Mouse (Mus musculus) hindbrain, embryonic 16.5 days (tissue): Measurements from ENCODE around the gene Tnpo1. TPM values are rescaled to one million over a fixed set of nuclear protein-coding genes. Genes with fewer than 3 reads are reported as not detected.

Experiments
- ATAC-seq: fragments of 200-750 bp; cut with Nextera tagmentation; 2 replicates; pipeline ENCODE4 v1.8.0; 2017; ENCODE audit warnings: moderate TSS enrichment, moderate library complexity
- H3K27ac ChIP-seq: fragments of 300-500 bp; sonication (generic); 2 replicates; pipeline ENCODE4 v1.5.1; 2014; ENCODE audit warnings: low read depth, mild to moderate bottlenecking, control low read depth, low read length, moderate library complexity
- H3K27me3 ChIP-seq: fragments of 300-500 bp; sonication (generic); replicated peaks from 2 replicates; pipeline ENCODE4 v1.6.1; 2014; ENCODE audit warnings: low read length; ENCODE audit not compliant: control insufficient read depth, insufficient read depth
- H3K36me3 ChIP-seq: fragments of 300-500 bp; sonication (generic); 2 replicates; pipeline ENCODE4 v1.6.1; 2014; ENCODE audit warnings: mild to moderate bottlenecking, low read length, moderate library complexity, mixed read lengths; ENCODE audit not compliant: control insufficient read depth, insufficient read depth
- H3K4me1 ChIP-seq: fragments of 300-500 bp; sonication (generic); 2 replicates; pipeline ENCODE4 v1.6.1; 2014; ENCODE audit warnings: low read depth, low read length; ENCODE audit not compliant: control insufficient read depth, insufficient read depth
- H3K4me2 ChIP-seq: fragments of 300-500 bp; sonication (generic); 2 replicates; pipeline ENCODE4 v1.6.1; 2014; ENCODE audit warnings: mild to moderate bottlenecking, low read length, control low read depth, moderate library complexity
- H3K4me3 ChIP-seq: fragments of 300-500 bp; sonication (generic); 2 replicates; pipeline ENCODE4 v1.5.1; 2014; ENCODE audit warnings: mild to moderate bottlenecking, low read length, control low read depth, moderate library complexity
- H3K9ac ChIP-seq: fragments of 300-500 bp; sonication (generic); 2 replicates; pipeline ENCODE4 v1.6.1; 2014; ENCODE audit warnings: low read depth, mild to moderate bottlenecking, control low read depth, low read length, moderate library complexity
- H3K9me3 ChIP-seq: fragments of 300-500 bp; sonication (generic); 2 replicates; pipeline ENCODE4 v1.6.1; 2014; ENCODE audit warnings: mild to moderate bottlenecking, low read length, moderate library complexity; ENCODE audit not compliant: control insufficient read depth
- WGBS: fragments of 180-500 bp; shearing (Covaris S2); extraction: QIAGEN DNeasy Blood & Tissue Kit; methylation state at CpG from one replicate; pipeline ENCODE4 v1.1.7; 2014; 5-methylcytosine and 5-hydroxymethylcytosine counted together
- polyA plus RNA-seq: library from polyadenylated mRNA; unstranded; fragments of >200 nt; fragmentation: Nextera tagmentation; extraction: Ambion mirVana; gene quantifications from 2 replicates; pipeline ENCODE4 v1.2.1, GENCODE M21; 2015

The Tnpo1 gene
- polyA plus RNA-seq, 1 experiment from 2014 or later = 36.2 TPM

GRCm38 (mm10) chr13:98889211-98889610, 37.0 kb downstream of the Tnpo1 start:
- Histone ChIP-seq H3K4me2 (peak overlapping the region; percentile 10; the same call in 1 of the 2 replicates), H3K9me3 (no peaks in the 10 kb centered on the region), H3K27me3 (no peaks in the 10 kb centered on the region), H3K27ac (no peak overlapping the region), H3K4me3 (no peak overlapping the region), H3K36me3 (peaks cover 5% of the 10 kb centered on the region), H3K4me1 (peaks cover 26% of the 10 kb centered on the region), H3K9ac (no peak overlapping the region)
- ATAC-seq = no peak
- WGBS = 25% methylated on average over 11 of the region's 12 CpGs

DNA sequence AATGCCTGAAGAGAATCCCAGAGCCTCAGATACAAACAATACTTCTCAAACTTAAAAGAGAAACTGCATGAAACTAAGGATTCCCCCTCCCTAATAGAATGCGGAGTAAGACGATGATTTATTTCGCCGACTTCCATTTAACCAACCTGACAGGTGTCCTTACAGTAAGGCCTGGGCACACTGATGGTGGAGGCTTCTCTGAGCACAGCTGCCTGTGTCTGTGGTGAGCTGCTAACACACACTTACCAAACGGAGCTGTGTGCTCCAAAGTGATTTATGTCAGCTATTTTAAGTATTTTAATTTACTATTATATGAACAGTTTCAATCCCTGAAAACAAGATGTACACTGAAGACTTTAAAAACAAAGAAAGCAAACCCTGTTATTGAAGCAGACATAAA, 42.4 kb downstream of the Tnpo1 start:
- H3K4me1 ChIP-seq = peaks cover 2% of the 10 kb centered on the region
- no peak for ATAC-seq
- WGBS = 89% methylated on average over 5 of the region's 5 CpGs
- no peak overlapping the region for H3K4me2 ChIP-seq
- peaks cover 24% of the 10 kb centered on the region for H3K36me3 ChIP-seq
- no peak overlapping the region for H3K9ac ChIP-seq
- H3K27me3 ChIP-seq = no peaks in the 10 kb centered on the region
- no peak overlapping the region for H3K4me3 ChIP-seq
- H3K27ac ChIP-seq = no peak overlapping the region
- H3K9me3 ChIP-seq = no peaks in the 10 kb centered on the region

- 79% methylated on average over 1 of the region's 1 CpGs for WGBS
- Histone ChIP-seq H3K27ac (no peak overlapping the region), H3K27me3 (no peaks in the 10 kb centered on the region), H3K4me1 (no peaks in the 10 kb centered on the region), H3K4me3 (no peak overlapping the region), H3K36me3 (peaks cover 19% of the 10 kb centered on the region), H3K9me3 (no peaks in the 10 kb centered on the region), H3K4me2 (no peak overlapping the region), H3K9ac (no peak overlapping the region)
- no peak for ATAC-seq
Measured at GRCm38 (mm10) chr13:98881991-98882390, 44.2 kb downstream of the Tnpo1 start.

DNA sequence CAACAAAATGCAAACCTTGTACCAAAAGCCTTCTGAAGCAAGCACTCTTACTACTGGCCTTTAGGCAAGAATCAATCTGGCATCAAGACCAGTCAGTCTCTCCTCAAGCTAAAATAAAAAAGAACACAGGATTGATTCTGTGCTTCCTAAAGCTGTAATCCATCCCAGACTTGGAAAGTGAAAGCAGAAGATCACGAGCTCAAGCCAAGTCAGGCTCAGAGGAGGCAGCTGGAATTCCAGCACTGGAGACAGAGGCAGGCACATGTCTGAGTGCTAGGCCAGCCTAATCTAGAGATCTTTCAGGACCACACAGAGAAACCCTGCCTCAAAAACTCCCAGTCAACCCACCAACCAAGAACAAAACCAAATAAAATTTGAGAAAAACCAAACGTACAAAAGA, 45.8 kb downstream of the Tnpo1 start:
- no peaks in the 10 kb centered on the region for H3K4me1 ChIP-seq
- H3K9me3 ChIP-seq = no peaks in the 10 kb centered on the region
- no peak overlapping the region for H3K4me2 ChIP-seq
- H3K4me3 ChIP-seq = no peak overlapping the region
- peaks cover 20% of the 10 kb centered on the region for H3K36me3 ChIP-seq
- ATAC-seq = no peak
- WGBS = 59% methylated on average over 2 of the region's 2 CpGs
- H3K27ac ChIP-seq = no peak overlapping the region
- no peak overlapping the region for H3K9ac ChIP-seq
- no peaks in the 10 kb centered on the region for H3K27me3 ChIP-seq

DNA sequence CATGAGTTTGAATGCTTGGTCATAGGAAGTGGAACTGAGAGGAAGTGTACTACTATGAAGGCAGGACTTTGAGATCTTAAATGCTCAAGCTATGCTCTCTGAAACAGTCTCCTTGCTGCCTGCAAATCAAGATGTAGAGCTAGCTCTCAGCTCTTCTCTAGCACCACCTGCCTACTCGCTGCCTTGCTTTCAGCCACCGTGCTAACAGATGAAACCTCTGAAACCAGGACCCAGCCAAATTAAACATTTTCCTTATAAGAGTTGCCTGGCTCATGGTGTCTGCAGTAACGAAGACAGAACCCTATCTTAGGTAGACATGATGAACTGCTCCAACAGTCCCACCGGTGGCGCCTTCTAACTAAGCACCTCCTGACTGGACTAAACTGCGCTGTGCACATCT, 46.8 kb downstream of the Tnpo1 start:
- no peaks in the 10 kb centered on the region for H3K27me3 ChIP-seq
- H3K4me1 ChIP-seq = no peaks in the 10 kb centered on the region
- H3K27ac ChIP-seq = no peak overlapping the region
- no peak overlapping the region for H3K4me2 ChIP-seq
- H3K36me3 ChIP-seq = peaks cover 24% of the 10 kb centered on the region
- WGBS = 92% methylated on average over 6 of the region's 6 CpGs
- no peaks in the 10 kb centered on the region for H3K9me3 ChIP-seq
- no peak overlapping the region for H3K4me3 ChIP-seq
- no peak for ATAC-seq
- H3K9ac ChIP-seq = no peak overlapping the region

DNA sequence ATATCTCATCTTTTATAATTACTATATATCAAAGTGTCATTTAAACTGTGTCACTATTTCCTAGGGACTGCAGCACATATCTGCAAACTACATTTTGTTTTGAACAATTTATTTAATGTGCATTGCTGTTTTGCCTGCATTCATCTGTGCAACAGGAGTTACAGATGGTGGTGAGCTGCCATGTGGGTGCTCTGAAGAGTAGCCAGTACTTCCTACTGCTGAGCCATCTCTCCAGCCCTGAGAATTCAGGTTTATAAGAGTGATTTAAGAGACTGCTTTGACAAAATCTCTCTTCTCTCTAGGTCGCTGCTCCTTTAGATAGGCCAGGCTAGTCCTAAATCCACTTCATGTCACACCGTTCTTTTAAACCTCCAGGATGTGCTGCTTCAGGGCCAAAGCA, 49.0 kb downstream of the Tnpo1 start:
- H3K36me3 ChIP-seq = peaks cover 14% of the 10 kb centered on the region
- no peak overlapping the region for H3K9ac ChIP-seq
- no peaks in the 10 kb centered on the region for H3K27me3 ChIP-seq
- H3K27ac ChIP-seq = no peak overlapping the region
- H3K9me3 ChIP-seq = no peaks in the 10 kb centered on the region
- ATAC-seq = no peak
- H3K4me2 ChIP-seq = no peak overlapping the region
- no peak overlapping the region for H3K4me3 ChIP-seq
- no peaks in the 10 kb centered on the region; the same call in 1 of the 2 replicates for H3K4me1 ChIP-seq
- WGBS = 95% methylated on average over 2 of the region's 2 CpGs

- no peaks in the 10 kb centered on the region; the same call in 1 of the 2 replicates for H3K4me1 ChIP-seq
- H3K4me3 ChIP-seq = no peak overlapping the region
- WGBS = 86% methylated on average over 3 of the region's 3 CpGs
- no peak overlapping the region for H3K9ac ChIP-seq
- H3K27ac ChIP-seq = no peak overlapping the region
- H3K4me2 ChIP-seq = no peak overlapping the region
- peaks cover 14% of the 10 kb centered on the region for H3K36me3 ChIP-seq
- ATAC-seq = no peak
- no peaks in the 10 kb centered on the region for H3K27me3 ChIP-seq
- H3K9me3 ChIP-seq = no peaks in the 10 kb centered on the region
Measured at GRCm38 (mm10) chr13:98874727-98875126, 51.5 kb downstream of the Tnpo1 start.

GRCm38 (mm10) chr13:98872273-98872847, 53.8 kb downstream of the Tnpo1 start:
- Histone ChIP-seq H3K9me3 (no peaks in the 10 kb centered on the region), H3K27me3 (no peaks in the 10 kb centered on the region), H3K27ac (peak overlapping the region; percentile 44; the same call in 1 of the 2 replicates), H3K9ac (no peak overlapping the region), H3K4me3 (no peak overlapping the region), H3K4me2 (no peak overlapping the region), H3K4me1 (no peaks in the 10 kb centered on the region; the same call in 1 of the 2 replicates), H3K36me3 (peaks cover 17% of the 10 kb centered on the region)
- 58% methylated on average over 7 of the region's 7 CpGs for WGBS
- no peak for ATAC-seq

- no peak for ATAC-seq
Measured at GRCm38 (mm10) chr13:98871263-98871662, 54.9 kb downstream of the Tnpo1 start.

More at GRCm38 (mm10) chr13:98871263-98871662, 54.9 kb downstream of the Tnpo1 start:
- Histone ChIP-seq H3K4me1 (no peaks in the 10 kb centered on the region; the same call in 1 of the 2 replicates), H3K4me3 (no peak overlapping the region), H3K9ac (no peak overlapping the region), H3K36me3 (peaks cover 17% of the 10 kb centered on the region), H3K27me3 (no peaks in the 10 kb centered on the region), H3K9me3 (no peaks in the 10 kb centered on the region), H3K4me2 (no peak overlapping the region), H3K27ac (no peak overlapping the region)
- 76% methylated on average over 1 of the region's 1 CpGs for WGBS
